Mouse (Mus musculus) limb, embryonic 10.5 days (tissue): ENCODE data around the gene St3gal2. TPM values are rescaled to one million over a fixed set of nuclear protein-coding genes. Genes with fewer than 3 reads are reported as not detected.
A peak's percentile ranks its signal among the peaks of the same experiment; 100 is the strongest.
"Not testable (repeated sequence)": the region's sequence is repeated elsewhere in the genome, so short reads cannot be mapped to it uniquely, and the experiment has no call there.

ENCODE experiments used
- DNase-seq: peaks from one replicate; pipeline ENCODE4 v3.0.0-alpha.2; 2017; ENCODE audit warnings: low spot score
- H3K27ac ChIP-seq: fragments of 300-500 bp; sonication (generic); 2 replicates; pipeline ENCODE4 v1.5.1; 2016; ENCODE audit warnings: mild to moderate bottlenecking
- H3K27me3 ChIP-seq: fragments of 300-500 bp; sonication (generic); 2 replicates; pipeline ENCODE4 v1.6.1; 2016; ENCODE audit warnings: low read depth, mild to moderate bottlenecking; ENCODE audit not compliant: poor library complexity, severe bottlenecking
- H3K36me3 ChIP-seq: fragments of 300-500 bp; sonication (generic); 2 replicates; pipeline ENCODE4 v1.6.1; 2016; ENCODE audit warnings: mild to moderate bottlenecking, moderate library complexity
- H3K4me1 ChIP-seq: fragments of 300-500 bp; sonication (generic); 2 replicates; pipeline ENCODE4 v1.6.1; 2016
- H3K4me3 ChIP-seq: fragments of 300-500 bp; sonication (generic); 2 replicates; pipeline ENCODE4 v1.5.1; 2016; ENCODE audit warnings: mild to moderate bottlenecking, moderate library complexity
- H3K9me3 ChIP-seq: fragments of 300-500 bp; sonication (generic); replicated peaks from 2 replicates; pipeline ENCODE4 v1.6.1; 2016; ENCODE audit warnings: mild to moderate bottlenecking
- WGBS: fragments of 180-500 bp; shearing (Covaris S2); methylation state at CpG from one replicate; pipeline ENCODE4 v1.1.7; 2016; 5-methylcytosine and 5-hydroxymethylcytosine counted together
- polyA plus RNA-seq: library from polyadenylated mRNA; unstranded; fragments of >200 nt; fragmentation: Nextera tagmentation; extraction: Ambion mirVana; gene quantifications from 2 replicates; pipeline ENCODE4 v1.2.1, GENCODE M21; 2016

The St3gal2 gene
- polyA plus RNA-seq, 1 experiment from 2014 or later, result 42.2 TPM

DNA sequence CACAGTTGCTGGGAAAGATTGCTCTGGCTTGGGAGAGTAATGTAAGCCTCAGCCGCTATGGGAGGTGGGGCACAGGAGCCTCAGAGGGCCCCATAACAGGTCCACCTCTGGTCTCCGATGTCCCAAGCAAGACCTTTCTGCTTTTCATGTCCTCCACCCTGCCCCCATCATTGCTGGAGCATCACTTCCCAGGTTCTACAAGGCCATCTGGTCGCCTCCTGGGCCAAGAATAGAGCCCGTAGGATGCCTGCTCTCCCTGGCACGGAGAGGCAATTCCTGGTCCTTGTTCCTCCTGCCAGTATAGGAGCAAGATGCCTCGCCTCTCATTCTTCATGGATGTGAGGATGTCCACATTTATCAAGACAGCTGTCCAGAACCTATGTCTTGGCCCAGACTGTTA is 40.2 kb downstream of the St3gal2 start:
- peaks cover 91% of the 10 kb centered on the region for H3K36me3 ChIP-seq
- DNase-seq, result no peak
- no peak overlapping the region for H3K4me3 ChIP-seq
- H3K27ac ChIP-seq, result no peak overlapping the region
- 93% methylated on average over 6 of the region's 6 CpGs for WGBS
- no peaks in the 10 kb centered on the region for H3K27me3 ChIP-seq
- no peaks in the 10 kb centered on the region for H3K4me1 ChIP-seq
- H3K9me3 ChIP-seq, result no peaks in the 10 kb centered on the region

DNA sequence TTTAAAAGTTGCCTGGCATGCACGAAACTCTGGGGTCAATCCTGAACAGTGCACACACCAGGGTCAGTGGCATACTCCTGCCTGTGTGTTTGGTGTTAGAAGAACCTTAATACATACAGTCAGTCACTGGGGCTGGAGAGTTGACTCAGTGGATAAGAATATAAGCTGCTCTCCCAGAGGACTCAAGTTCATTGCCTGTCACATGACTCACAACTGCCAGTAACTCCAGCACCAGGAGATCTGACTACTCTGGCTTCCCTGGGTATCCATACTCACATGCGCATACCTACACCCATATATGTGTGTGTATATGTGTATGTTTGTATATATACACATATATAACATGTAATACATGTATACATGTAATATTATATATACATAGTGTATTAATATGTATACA is 43.3 kb downstream of the St3gal2 start:
- Histone ChIP-seq H3K27me3 (no peaks in the 10 kb centered on the region), H3K4me1 (no peaks in the 10 kb centered on the region), H3K36me3 (peaks cover 92% of the 10 kb centered on the region), H3K27ac (no peak overlapping the region), H3K9me3 (no peaks in the 10 kb centered on the region), H3K4me3 (no peak overlapping the region)
- 91% methylated on average over 2 of the region's 2 CpGs for WGBS
- no peak for DNase-seq

DNA sequence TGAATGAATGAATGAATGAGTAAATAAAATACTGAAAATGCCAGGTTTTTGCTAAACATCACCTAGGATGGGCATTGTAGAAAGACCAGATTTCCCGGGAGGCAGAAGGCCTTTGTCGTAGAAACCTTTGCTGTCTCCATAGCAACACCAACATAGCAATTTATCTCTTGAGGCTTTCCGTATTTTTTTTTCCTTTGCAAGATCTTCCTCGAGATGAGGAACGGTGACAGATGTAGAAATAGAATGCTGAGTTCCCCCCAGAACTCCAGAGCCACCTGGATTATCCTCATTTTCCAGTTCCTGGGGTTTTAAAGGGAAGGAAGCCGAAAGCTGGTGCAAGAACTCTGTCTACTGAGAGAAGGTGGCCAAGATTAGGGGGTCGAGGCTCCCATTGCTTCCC is 44.9 kb downstream of the St3gal2 start:
- no peak for DNase-seq
- peaks cover 91% of the 10 kb centered on the region for H3K36me3 ChIP-seq
- no peaks in the 10 kb centered on the region for H3K9me3 ChIP-seq
- H3K4me3 ChIP-seq, result no peak overlapping the region
- no peaks in the 10 kb centered on the region for H3K4me1 ChIP-seq
- no peaks in the 10 kb centered on the region for H3K27me3 ChIP-seq
- H3K27ac ChIP-seq, result no peak overlapping the region
- 94% methylated on average over 7 of the region's 7 CpGs for WGBS

DNA sequence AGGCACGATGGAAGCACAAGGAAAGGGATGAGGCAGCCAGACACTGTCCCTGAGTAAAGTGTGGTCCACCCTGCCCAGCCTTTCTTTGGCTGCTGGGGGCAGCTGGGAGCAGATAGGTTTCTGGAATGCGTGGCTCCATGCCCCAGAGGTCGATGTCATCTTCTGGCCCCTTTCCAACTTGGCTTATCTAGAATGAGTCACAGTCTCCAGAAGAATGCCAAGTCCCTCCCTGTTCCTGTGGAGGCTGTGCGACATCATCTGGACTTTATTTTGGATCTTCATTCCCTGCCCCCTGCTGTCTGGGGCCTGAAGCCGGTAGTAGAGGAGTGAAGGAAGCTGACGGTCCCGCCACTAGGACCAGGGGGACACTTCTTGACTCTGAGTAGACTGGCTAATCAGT is 45.9 kb downstream of the St3gal2 start:
- Histone ChIP-seq H3K4me1 (peaks cover 8% of the 10 kb centered on the region), H3K9me3 (no peaks in the 10 kb centered on the region), H3K27ac (no peak overlapping the region), H3K4me3 (no peak overlapping the region), H3K27me3 (no peaks in the 10 kb centered on the region), H3K36me3 (peaks cover 88% of the 10 kb centered on the region)
- 70% methylated on average over 7 of the region's 7 CpGs for WGBS
- no peak for DNase-seq

DNA sequence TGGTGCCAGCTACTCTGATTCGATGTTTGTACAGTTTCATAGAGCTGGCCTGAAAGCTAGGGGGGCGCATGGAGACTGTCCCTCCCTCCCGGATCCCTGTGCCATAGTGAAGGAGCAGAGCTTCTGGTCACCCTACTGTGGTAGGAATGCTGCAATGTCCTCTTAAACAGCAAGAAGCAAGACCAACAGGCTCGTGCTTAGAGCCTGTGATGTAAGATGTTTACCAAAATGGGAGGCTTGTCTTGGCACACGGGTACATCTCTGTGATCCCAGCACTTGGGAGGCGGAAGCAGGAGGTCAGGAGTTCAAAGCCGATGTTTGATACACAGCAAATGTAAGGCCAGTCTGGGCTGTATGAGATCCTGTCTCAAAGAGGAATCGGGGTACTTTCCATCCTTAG is 46.9 kb downstream of the St3gal2 start:
- no peak for DNase-seq
- no peak overlapping the region for H3K4me3 ChIP-seq
- WGBS, result 89% methylated on average over 8 of the region's 8 CpGs
- H3K9me3 ChIP-seq, result no peaks in the 10 kb centered on the region
- H3K27me3 ChIP-seq, result no peaks in the 10 kb centered on the region
- H3K4me1 ChIP-seq, result peaks cover 14% of the 10 kb centered on the region
- no peak overlapping the region for H3K27ac ChIP-seq
- peaks cover 90% of the 10 kb centered on the region for H3K36me3 ChIP-seq

DNA sequence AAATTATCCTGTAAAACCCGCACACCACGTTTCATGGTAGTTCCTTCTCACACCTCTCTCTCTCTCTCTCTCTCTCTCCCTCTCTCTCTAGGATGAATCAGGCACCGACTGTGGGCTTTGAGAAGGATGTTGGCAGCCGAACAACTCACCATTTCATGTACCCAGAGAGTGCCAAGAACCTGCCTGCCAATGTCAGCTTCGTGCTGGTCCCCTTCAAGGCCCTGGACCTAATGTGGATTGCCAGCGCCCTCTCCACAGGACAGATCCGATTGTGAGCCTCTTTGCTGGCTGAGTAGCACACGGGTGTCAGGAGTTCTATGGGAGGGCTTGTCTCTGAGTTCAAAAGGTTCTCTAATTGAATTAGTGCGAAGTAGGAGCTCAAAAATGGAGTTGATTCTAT is 47.6 kb downstream of the St3gal2 start:
- no peak for DNase-seq
- 84% methylated on average over 9 of the region's 9 CpGs for WGBS
- H3K4me3 ChIP-seq, result no peak overlapping the region
- H3K36me3 ChIP-seq, result peaks cover 90% of the 10 kb centered on the region
- H3K27me3 ChIP-seq, result no peaks in the 10 kb centered on the region
- peaks cover 14% of the 10 kb centered on the region for H3K4me1 ChIP-seq
- no peaks in the 10 kb centered on the region for H3K9me3 ChIP-seq
- no peak overlapping the region for H3K27ac ChIP-seq

DNA sequence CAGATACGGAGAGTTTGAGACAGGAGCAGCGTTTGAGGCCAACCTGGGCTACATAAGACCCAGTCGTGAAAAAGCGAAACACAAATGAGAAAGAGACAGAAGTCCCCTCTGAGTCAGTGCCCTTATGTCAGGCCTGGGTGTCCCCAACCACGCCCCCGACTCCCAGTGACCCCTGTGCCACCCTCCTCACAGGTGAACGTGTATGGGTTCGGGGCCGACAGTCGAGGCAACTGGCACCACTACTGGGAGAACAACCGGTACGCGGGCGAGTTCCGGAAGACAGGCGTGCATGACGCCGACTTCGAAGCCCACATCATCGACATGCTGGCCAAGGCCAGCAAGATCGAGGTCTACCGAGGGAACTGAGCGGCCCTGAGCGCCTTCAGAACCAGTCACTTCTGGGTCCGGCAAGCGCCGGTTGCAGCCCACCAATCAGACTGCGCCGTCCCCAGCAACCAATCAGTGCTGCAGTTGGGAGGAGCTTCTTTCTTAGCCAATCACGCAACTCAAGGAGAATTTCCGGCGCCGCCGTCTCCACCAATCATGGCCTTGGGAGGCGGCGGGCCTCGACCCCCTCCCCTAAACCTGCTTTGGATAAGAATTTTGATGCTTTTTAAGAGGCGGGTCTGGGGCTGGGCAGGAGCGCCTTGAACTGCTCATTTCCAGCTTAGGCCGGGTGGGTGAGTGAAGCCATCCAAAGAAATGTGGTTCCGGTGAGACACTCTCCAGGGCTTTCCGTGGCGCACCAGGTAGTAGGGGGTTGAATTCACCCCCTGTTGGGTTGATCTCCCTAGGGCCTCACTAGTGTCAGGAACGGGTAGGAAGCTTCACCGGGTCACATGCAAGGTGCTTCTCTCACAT is 50.4 kb downstream of the St3gal2 start:
- Histone ChIP-seq H3K9me3 (no peaks in the 10 kb centered on the region), H3K4me1 (peaks cover 14% of the 10 kb centered on the region), H3K27ac (peak overlapping the region; percentile 84), H3K4me3 (peak overlapping the region; percentile 59), H3K36me3 (peaks cover 91% of the 10 kb centered on the region), H3K27me3 (no peaks in the 10 kb centered on the region)
- WGBS, result 6% methylated on average over 45 of the region's 45 CpGs
- peak; percentile 91 for DNase-seq

DNA sequence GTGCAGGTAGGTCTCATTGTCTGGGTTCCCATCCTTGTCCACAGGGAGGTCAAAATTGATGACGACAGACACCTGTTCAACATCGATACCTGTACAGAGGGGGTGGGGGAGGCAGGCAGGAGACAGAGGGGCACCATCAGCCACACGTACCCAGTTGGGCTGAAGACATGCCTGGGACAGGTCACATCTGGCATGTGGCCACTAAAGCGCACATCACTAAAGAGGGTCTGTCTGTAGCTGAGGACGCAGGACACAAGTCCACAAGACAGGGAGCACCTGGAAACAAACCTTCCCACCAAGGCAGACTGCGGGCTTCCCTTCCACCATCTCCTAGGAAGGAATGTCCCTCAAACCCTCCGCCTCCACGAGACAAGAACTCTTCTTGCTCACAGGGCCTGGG is 56.8 kb downstream of the St3gal2 start:
- H3K27ac ChIP-seq, H3K4me1 ChIP-seq, H3K27me3 ChIP-seq, DNase-seq, H3K9me3 ChIP-seq, H3K4me3 ChIP-seq: not testable (repeated sequence)
- 95% methylated on average over 8 of the region's 8 CpGs for WGBS
- H3K36me3 ChIP-seq, result peaks cover 91% of the 10 kb centered on the region

DNA sequence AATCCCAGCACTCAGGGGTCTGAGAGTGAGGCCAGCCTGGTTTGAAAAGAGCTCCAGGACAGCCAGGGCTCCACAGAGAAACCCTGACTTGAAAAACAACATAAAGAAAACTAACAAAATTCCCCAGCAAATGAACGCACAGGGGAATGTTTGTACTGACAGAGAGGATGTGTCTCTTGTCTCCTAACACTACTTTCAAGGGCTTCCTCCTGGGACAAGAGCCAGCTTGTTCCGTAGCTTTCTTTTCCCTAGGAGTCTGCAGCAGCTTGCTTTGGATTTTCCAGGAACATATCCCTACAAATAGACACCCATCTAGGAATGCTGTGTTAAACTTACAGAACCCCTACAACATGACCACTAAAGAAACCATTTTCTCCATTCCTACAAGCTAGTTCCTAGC is 58.3 kb downstream of the St3gal2 start:
- H3K27me3 ChIP-seq, DNase-seq, H3K4me3 ChIP-seq, H3K9me3 ChIP-seq, H3K4me1 ChIP-seq, H3K27ac ChIP-seq: not testable (repeated sequence)
- 94% methylated on average over 2 of the region's 2 CpGs for WGBS
- H3K36me3 ChIP-seq, result peaks cover 92% of the 10 kb centered on the region

DNA sequence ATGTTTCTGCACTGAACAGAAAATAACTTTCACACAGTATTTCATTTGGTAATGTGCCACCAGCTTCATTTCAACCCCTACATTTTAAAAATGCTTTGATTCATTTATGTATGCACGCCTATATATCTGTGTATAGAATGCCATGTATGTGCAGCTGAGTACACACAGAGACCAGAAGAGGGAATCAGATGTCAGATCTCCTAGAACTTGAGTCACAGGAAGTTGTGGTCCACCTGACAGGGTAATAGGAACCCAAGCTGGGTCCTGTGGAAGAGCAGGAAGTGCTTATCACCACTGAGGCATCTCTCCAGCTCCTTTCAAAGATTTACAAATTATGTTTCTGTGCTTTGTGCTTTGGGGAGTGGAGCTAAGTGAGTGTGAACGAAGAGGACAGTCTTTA is 61.6 kb downstream of the St3gal2 start:
- H3K27ac ChIP-seq, result no peak overlapping the region
- 92% methylated on average over 2 of the region's 2 CpGs for WGBS
- DNase-seq, result no peak
- H3K4me3 ChIP-seq, result no peak overlapping the region
- H3K36me3 ChIP-seq, result peaks cover 95% of the 10 kb centered on the region
- H3K27me3 ChIP-seq, result no peaks in the 10 kb centered on the region
- H3K9me3 ChIP-seq, result no peaks in the 10 kb centered on the region
- no peaks in the 10 kb centered on the region for H3K4me1 ChIP-seq

DNA sequence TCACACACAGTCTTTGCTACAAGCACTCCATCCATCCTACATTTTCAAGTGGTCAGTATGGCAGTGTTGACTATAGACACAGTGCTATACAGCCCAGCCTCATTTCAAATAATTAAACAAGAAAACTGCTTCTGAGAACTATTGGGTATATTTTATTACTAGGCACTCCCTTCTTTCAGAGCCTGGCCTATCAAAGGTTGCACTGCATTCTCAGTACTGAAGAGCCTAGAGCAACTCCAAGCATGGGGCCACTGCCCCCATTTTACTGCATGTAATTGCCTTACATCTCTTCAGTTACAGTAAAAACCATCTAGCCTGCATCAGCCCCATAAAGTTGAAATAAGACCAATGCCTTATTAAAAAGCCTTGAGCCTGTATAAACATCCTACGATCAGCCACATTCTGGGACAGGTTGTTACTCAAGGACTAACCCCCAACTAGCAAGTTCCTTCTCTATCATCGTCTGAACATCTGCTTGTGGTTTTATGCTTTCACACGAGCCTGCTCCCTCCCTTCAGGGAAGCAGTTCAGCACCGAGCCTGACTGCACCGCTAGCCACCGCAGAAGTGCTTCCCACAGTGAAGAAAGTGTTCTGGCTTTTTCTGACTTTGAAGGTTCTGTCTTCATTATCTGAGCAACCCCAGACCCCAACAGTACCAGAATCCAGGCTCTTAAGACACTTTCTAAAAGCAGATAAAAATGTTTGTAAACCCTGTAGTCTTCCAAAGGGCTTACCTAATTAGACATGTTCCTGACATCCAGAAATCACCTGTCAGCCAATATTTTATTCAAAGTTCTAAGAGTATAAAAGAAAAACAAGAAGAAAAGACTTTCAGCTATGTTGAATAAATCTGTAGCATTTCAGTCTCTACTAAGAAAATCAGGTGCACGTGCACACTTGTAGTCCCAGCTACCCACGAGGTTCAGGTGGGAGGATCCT is 68.4 kb downstream of the St3gal2 start:
- Histone ChIP-seq H3K27me3 (no peaks in the 10 kb centered on the region), H3K4me3 (no peak overlapping the region), H3K4me1 (no peaks in the 10 kb centered on the region), H3K9me3 (no peaks in the 10 kb centered on the region), H3K27ac (no peak overlapping the region), H3K36me3 (peaks cover 97% of the 10 kb centered on the region)
- no peak for DNase-seq
- WGBS, result 87% methylated on average over 8 of the region's 8 CpGs

DNA sequence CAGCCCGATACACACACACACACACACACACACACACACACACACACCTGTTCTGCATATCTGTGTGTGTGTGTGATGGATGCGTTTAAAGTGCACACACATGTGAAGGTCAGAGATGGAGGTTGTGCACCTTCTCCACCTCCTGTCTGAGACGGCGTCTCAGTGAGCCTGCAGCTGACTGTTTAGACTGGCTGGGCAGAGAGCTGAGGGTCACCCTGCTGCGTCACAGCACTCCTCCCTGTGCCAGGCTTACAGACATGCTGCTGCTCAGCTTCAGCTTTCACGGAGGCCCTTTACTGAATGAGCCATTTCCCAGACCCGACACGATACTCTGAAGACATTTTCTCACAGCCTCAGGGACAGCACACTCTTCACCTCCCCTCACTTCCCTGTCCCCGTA is 70.3 kb downstream of the St3gal2 start:
- WGBS, result 89% methylated on average over 9 of the region's 9 CpGs
- Histone ChIP-seq H3K9me3 (no peaks in the 10 kb centered on the region), H3K4me3 (no peak overlapping the region), H3K4me1 (no peaks in the 10 kb centered on the region), H3K36me3 (peaks cover 97% of the 10 kb centered on the region), H3K27ac (no peak overlapping the region), H3K27me3 (no peaks in the 10 kb centered on the region)
- no peak for DNase-seq
